Mouse (Mus musculus) limb, embryonic 11.5 days (tissue): Measurements from ENCODE around the gene Rad54l. TPM values are rescaled to one million over a fixed set of nuclear protein-coding genes. Genes with fewer than 3 reads are reported as not detected.

Source experiments
- ATAC-seq: fragments of 200-750 bp; cut with Nextera tagmentation; 2 replicates; pipeline ENCODE4 v1.8.0; 2017; ENCODE audit warnings: low read depth; ENCODE audit not compliant: insufficient number of reproducible peaks, low FRiP score, low TSS enrichment
- DNase-seq: peaks from one replicate; pipeline ENCODE4 v3.0.0-alpha.2; 2015; ENCODE audit warnings: low spot score
- H3K27ac ChIP-seq: fragments of 300-500 bp; sonication (generic); replicated peaks from 2 replicates; pipeline ENCODE4 v1.5.1; 2014; ENCODE audit warnings: low read depth, mild to moderate bottlenecking, low read length
- H3K27me3 ChIP-seq: fragments of 300-500 bp; sonication (generic); 2 replicates; pipeline ENCODE4 v1.6.1; 2014; ENCODE audit warnings: mild to moderate bottlenecking, low read length, mixed read lengths; ENCODE audit not compliant: control insufficient read depth, insufficient read depth
- H3K36me3 ChIP-seq: fragments of 300-500 bp; sonication (generic); 2 replicates; pipeline ENCODE4 v1.6.1; 2014; ENCODE audit warnings: mild to moderate bottlenecking, low read length, moderate library complexity, mixed read lengths; ENCODE audit not compliant: control insufficient read depth, insufficient read depth
- H3K4me1 ChIP-seq: fragments of 300-500 bp; sonication (generic); 2 replicates; pipeline ENCODE4 v1.6.1; 2014; ENCODE audit warnings: low read length, mixed read lengths; ENCODE audit not compliant: control insufficient read depth, insufficient read depth
- H3K4me2 ChIP-seq: fragments of 300-500 bp; sonication (generic); 2 replicates; pipeline ENCODE4 v1.6.1; 2014; ENCODE audit warnings: low read depth, mild to moderate bottlenecking, moderate library complexity; ENCODE audit not compliant: severe bottlenecking
- H3K4me3 ChIP-seq: fragments of 300-500 bp; sonication (generic); 2 replicates; pipeline ENCODE4 v1.5.1; 2014; ENCODE audit warnings: low read depth, low read length
- H3K9ac ChIP-seq: fragments of 300-500 bp; sonication (generic); 2 replicates; pipeline ENCODE4 v1.6.1; 2014; ENCODE audit warnings: mild to moderate bottlenecking, low read length
- H3K9me3 ChIP-seq: fragments of 300-500 bp; sonication (generic); 2 replicates; pipeline ENCODE4 v1.6.1; 2016; ENCODE audit warnings: low read length; ENCODE audit not compliant: control insufficient read depth
- WGBS: fragments of 180-500 bp; shearing (Covaris S2); extraction: QIAGEN DNeasy Blood & Tissue Kit; methylation state at CpG from one replicate; pipeline ENCODE4 v1.1.7; 2014; 5-methylcytosine and 5-hydroxymethylcytosine counted together
- polyA plus RNA-seq: library from polyadenylated mRNA; unstranded; fragments of >200 nt; fragmentation: Nextera tagmentation; extraction: Ambion mirVana; gene quantifications from 2 replicates; pipeline ENCODE4 v1.2.1, GENCODE M21; 2014

Rad54l gene
- polyA plus RNA-seq, result 66.0 and 69.8 TPM in 2 replicates

GRCm38 (mm10) chr4:116123602-116124519 lies at the start of gene Rad54l, which contains the start of gene Pomgnt1:
Rad54l (minus strand) TSS chr4:116123690.
Pomgnt1 (plus strand) TSS chr4:116123840.
- H3K27me3 ChIP-seq, result no peaks in the 10 kb centered on the region
- H3K4me2 ChIP-seq, result peak within 1 kb of the TSS; percentile 62
- peak within 1 kb of the TSS; percentile 36; the same call in 1 of the 2 replicates for H3K27ac ChIP-seq
- no peaks in the 10 kb centered on the region for H3K9me3 ChIP-seq
- H3K36me3 ChIP-seq, result peaks cover 3% of the 10 kb centered on the region; the same call in 1 of the 2 replicates
- WGBS, result 2% methylated on average over 24 of the region's 24 CpGs
- H3K9ac ChIP-seq, result peak within 1 kb of the TSS; percentile 65
- peaks cover 8% of the 10 kb centered on the region; the same call in 1 of the 2 replicates for H3K4me1 ChIP-seq
- ATAC-seq (peak; percentile 98), DNase-seq (peak; percentile 93)
- H3K4me3 ChIP-seq, result peak within 1 kb of the TSS; percentile 46

GRCm38 (mm10) chr4:116173072-116173471 lies 49.6 kb upstream of the Rad54l start, which contains the start of the genes 1700042G07Rik and Gm49337:
1700042G07Rik (plus strand) TSS chr4:116173372.
Gm49337 (plus strand) TSS chr4:116173384.
- no peaks in the 10 kb centered on the region for H3K36me3 ChIP-seq
- DNase-seq (no peak), ATAC-seq (no peak)
- H3K4me2 ChIP-seq, result no peak within 1 kb of the TSS
- 94% methylated on average over 6 of the region's 6 CpGs for WGBS
- H3K9me3 ChIP-seq, result no peaks in the 10 kb centered on the region
- H3K27me3 ChIP-seq, result no peaks in the 10 kb centered on the region
- H3K9ac ChIP-seq, result no peak within 1 kb of the TSS
- peaks cover 8% of the 10 kb centered on the region; the same call in 1 of the 2 replicates for H3K4me1 ChIP-seq
- H3K27ac ChIP-seq, result no peak within 1 kb of the TSS
- H3K4me3 ChIP-seq, result no peak within 1 kb of the TSS

DNA sequence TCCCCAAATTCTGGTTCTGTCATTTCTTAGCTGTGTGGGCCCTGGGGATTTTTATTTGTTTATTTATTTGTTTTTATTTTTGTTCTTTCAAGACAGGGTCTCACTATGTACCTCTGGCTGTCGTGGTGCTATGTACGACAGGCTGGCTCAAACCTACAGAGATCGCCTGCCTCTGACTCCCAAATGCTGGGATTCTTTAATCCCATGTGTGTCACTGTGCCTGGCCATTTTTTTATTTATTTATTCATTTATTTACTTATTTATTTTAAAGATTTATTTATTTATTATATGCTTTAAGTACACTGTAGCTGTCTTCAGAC lies 45.8 kb upstream of the Rad54l start:
- Histone ChIP-seq H3K4me2 (no peak overlapping the region), H3K27me3 (no peaks in the 10 kb centered on the region), H3K4me1 (peaks cover 12% of the 10 kb centered on the region), H3K27ac (no peak overlapping the region), H3K9ac (no peak overlapping the region), H3K36me3 (no peaks in the 10 kb centered on the region), H3K4me3 (no peak overlapping the region), H3K9me3 (no peaks in the 10 kb centered on the region)
- WGBS, result 78% methylated on average over 3 of the region's 3 CpGs
- no peak for ATAC-seq
- DNase-seq, result no peak

- H3K27ac ChIP-seq, result no peak overlapping the region
- H3K36me3 ChIP-seq, result no peaks in the 10 kb centered on the region
- no peaks in the 10 kb centered on the region for H3K9me3 ChIP-seq
- no peaks in the 10 kb centered on the region for H3K27me3 ChIP-seq
- DNase-seq (peak; percentile 80), ATAC-seq (no peak)
- H3K4me1 ChIP-seq, result peaks cover 12% of the 10 kb centered on the region
- no peak overlapping the region for H3K4me2 ChIP-seq
- no peak overlapping the region for H3K9ac ChIP-seq
- 87% methylated on average over 7 of the region's 8 CpGs for WGBS
- H3K4me3 ChIP-seq, result no peak overlapping the region
These were observed 45.3 kb upstream of the Rad54l start for GRCm38 (mm10) chr4:116168617-116169352.

- H3K4me3 ChIP-seq, result no peak within 1 kb of the TSS
- no peak within 1 kb of the TSS for H3K4me2 ChIP-seq
- no peaks in the 10 kb centered on the region for H3K36me3 ChIP-seq
- whole genome bisulfite sequencing, result 30% methylated on average over 7 of the region's 7 CpGs
- ATAC-seq, result no peak
- no peaks in the 10 kb centered on the region for H3K27me3 ChIP-seq
- peaks cover 12% of the 10 kb centered on the region for H3K4me1 ChIP-seq
- DNase-seq, result no peak
- H3K9me3 ChIP-seq, result no peaks in the 10 kb centered on the region
- no peak within 1 kb of the TSS for H3K27ac ChIP-seq
- H3K9ac ChIP-seq, result no peak within 1 kb of the TSS
These were observed 43.9 kb upstream of the Rad54l start, which contains the start of gene Tspan1 for GRCm38 (mm10) chr4:116167404-116167803. Tspan1 (minus strand) TSS chr4:116167601.

GRCm38 (mm10) chr4:116165708-116166407 lies 42.4 kb upstream of the Rad54l start:
- Histone ChIP-seq H3K4me1 (peaks cover 12% of the 10 kb centered on the region), H3K9me3 (no peaks in the 10 kb centered on the region), H3K36me3 (no peaks in the 10 kb centered on the region), H3K27ac (no peak overlapping the region), H3K27me3 (no peaks in the 10 kb centered on the region), H3K4me3 (no peak overlapping the region), H3K4me2 (no peak overlapping the region), H3K9ac (no peak overlapping the region)
- DNase-seq (no peak), ATAC-seq (no peak)
- WGBS, result 48% methylated on average over 8 of the region's 8 CpGs

DNA sequence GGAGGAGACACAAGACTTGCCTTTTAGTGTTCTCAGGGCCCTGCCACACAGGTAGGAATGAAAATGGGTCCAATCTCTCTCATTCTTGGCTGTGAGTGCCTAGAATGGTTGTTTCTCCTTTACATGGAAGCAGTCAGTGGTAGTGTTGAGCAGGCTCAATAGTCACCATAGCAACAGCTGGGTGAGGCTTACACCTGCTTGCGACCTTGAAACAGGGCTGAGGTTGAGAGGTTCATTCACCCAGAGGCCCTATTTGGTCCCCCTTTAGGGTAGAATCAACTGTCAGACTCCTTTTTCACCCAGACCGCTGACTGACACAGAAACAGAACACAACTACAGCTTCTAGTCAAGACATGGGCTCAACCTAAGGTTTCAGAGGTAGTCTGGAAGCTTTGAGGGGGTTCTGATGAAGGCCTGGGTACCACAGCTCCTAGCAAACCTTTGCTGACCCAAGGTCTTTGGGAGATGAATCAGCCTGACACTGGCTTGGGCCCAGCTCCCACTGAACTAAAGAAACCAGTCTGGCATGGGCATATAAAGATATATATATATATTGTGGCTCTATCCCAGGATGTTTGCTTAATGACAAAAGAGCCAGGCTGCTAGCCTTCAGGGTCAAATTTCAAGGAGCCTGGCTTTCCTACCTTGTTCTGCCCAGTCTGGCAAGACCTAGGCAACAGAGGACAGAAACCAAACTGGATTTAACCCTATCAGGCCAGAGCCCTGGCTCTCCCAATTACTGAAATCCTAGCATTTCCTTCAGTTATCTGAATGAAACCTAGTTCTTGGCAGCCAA lies 41.5 kb upstream of the Rad54l start:
- Histone ChIP-seq H3K9ac (no peak overlapping the region), H3K4me2 (no peak overlapping the region), H3K36me3 (no peaks in the 10 kb centered on the region), H3K4me3 (no peak overlapping the region), H3K27me3 (no peaks in the 10 kb centered on the region), H3K9me3 (no peaks in the 10 kb centered on the region), H3K4me1 (peaks cover 12% of the 10 kb centered on the region), H3K27ac (no peak overlapping the region)
- no peak for DNase-seq
- no peak for ATAC-seq
- WGBS, result 86% methylated on average over 2 of the region's 2 CpGs
